Mouse (Mus musculus) ES-Bruce4 (cell line): Measurements from ENCODE around the gene Snapc1.

Experiments
- CTCF ChIP-seq: IDR thresholded peaks from one replicate; pipeline ENCODE4 v1.8.1; 2011; ENCODE audit warnings: low read depth, low read length
- POLR2A ChIP-seq: IDR thresholded peaks from one replicate; pipeline ENCODE4 v1.8.1; 2011; ENCODE audit warnings: low read length; ENCODE audit not compliant: insufficient read depth

DNA sequence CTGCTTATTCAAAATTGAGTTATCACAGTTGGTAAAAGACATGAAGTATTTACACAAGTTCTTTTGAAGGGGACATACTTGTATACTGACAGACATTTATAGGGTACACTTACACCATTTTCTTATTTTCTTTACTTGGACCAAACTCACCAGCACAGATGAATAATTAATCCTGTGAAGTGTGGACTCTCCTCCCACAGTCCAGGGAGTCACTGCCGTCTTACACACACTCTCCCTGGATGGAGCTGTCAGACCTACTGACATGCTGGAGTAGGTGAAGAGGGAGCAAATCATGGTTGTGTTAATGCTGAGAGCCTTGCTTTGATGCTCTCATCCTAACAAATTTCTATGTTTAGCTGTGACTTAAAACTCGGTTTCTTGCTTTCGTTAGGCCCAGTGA is 34.0 kb upstream of the Snapc1 start:
- TF ChIP-seq CTCF, result no peak
- TF ChIP-seq POLR2A, result no peak
